Mouse (Mus musculus) mouse embryonic stem cell (cell line): ENCODE results near the gene Aspscr1.

ENCODE experiments used
- in situ Hi-C, 2 experiments: fragments of 300-500 bp; cut with MboI; formaldehyde crosslinking; loops; 1 replicate in 1 of 2; 3 replicates in 1 of 2; pipeline ENCODE4 v1.14.3; 2019 to 2020; ENCODE audit warnings: low sequenced_read_pairs in 2 of 2, low pct_unique_long_range_greater_than_20kb in 1 of 2, mixed read lengths in 1 of 2; ENCODE audit not compliant: unreplicated experiment in 1 of 2

Gene Aspscr1

GRCm38 (mm10) chr11:120722761-120723382, 50.1 kb downstream of the Aspscr1 start:
- in situ Hi-C loops, result loop anchor here in 1 of 2 experiments (10.0 kb wide), 2 partner anchors 182 to 312 kb away; partner anchors contain the start of gene Cd7

GRCm38 (mm10) chr11:120723509-120723908, 50.7 kb downstream of the Aspscr1 start:
- in situ Hi-C loops, result loop anchor here in 1 of 2 experiments (10.0 kb wide), 2 partner anchors 181 to 311 kb away; partner anchors contain the start of gene Cd7

DNA sequence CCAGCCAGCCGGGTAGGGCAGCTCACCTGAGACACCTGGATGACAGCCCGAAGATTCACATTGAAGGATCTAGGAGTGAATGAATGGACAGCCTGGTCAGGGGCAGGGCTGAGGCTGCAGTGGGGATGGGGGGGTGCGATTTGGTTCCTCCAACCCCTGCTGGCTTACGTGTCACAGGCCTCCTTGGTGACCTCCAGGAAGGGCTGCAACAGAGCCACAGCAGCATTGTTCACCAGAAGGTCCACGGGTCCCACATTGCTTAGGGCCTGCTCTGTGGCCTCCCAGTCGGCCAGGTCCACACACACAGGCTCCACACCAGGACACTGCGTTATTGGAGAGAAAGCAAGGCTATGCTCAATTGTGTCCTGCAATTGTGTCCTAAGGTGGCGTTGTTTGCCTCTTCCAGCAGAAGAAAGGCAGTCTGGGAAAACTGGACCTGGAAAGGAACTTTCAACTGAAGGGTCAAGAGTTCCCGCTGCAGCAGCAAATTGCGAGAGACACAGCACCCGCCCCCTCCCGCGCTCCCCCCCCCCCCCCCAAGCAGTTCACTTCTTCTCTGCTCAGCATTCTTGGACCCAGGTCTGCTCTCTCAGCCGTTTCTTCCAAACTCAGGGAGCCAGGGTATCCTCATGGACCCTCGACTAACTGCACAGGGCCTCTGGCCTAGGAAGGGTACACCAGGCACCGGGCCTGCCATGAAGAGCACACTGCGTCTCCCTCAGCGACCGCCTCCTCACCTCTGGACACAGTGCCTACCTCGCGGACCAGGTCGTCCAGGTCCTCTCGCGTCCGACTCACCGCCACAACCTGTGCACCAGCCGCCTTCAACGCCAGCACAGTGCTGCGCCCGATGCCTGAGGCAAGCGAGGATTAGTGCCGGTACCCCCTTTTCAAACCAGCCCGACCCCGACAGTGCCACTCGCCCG, 53.7 kb downstream of the Aspscr1 start:
- in situ Hi-C loops, result loop anchor here (5.0 to 10.0 kb wide), 4 partner anchors 41 to 308 kb away; partner anchors contain the start of gene Cd7 (in 1 of the 2)

- in situ Hi-C loops, result loop anchor here (5.0 to 10.0 kb wide), 4 partner anchors 40 to 308 kb away; partner anchors contain the start of gene Cd7 (in 1 of the 2)
These were observed 54.4 kb downstream of the Aspscr1 start, which contains the start of gene Dcxr for GRCm38 (mm10) chr11:120727169-120727527. Dcxr (minus strand) TSS chr11:120727281.

- in situ Hi-C loops, result loop anchor here (5.0 to 10.0 kb wide), 4 partner anchors 40 to 307 kb away; partner anchors contain the start of gene Cd7 (in 1 of the 2)
These were observed 54.8 kb downstream of the Aspscr1 start for GRCm38 (mm10) chr11:120727564-120727963.

DNA sequence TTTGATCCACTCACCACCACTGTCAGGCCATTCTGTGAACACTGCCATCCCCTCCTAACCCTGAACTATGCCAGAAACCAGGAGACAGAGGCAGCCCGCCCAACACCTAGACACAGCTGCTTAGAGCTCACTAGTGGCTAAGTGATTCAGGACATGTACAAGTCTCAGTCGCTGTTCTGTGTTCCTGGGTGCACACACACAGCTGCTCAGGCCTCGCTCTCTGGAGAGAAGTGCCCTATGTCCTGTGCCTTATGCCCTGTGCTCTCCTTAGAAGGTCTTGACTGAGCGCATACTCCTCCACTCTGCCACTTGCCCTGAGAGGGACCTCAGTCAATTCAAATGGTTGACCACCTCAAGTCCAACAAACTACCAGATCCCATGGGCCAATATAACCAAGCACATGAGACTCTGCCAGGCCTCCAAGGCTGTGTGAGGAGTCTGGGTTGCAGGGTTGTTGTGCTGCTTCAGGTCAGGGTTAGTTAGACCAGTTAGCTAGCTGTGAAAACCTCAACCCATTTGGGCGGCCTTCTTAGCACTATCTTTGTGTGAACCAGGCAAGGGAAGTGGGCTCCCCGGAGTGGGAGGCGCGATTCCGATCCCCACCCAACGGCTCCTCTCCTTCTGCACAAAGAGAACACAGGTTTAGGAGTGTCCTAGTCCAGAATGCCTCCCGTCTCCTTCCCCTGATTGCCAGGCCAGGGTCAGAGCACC, 55.9 kb downstream of the Aspscr1 start:
- in situ Hi-C loops, result loop anchor here (5.0 to 10.0 kb wide), 4 partner anchors 39 to 306 kb away; partner anchors contain the start of gene Cd7 (in 1 of the 2)

- in situ Hi-C loops, result loop anchor here (5.0 to 10.0 kb wide), 4 partner anchors 38 to 305 kb away; partner anchors contain the start of gene Cd7 (in 1 of the 2)
These were observed 56.8 kb downstream of the Aspscr1 start for GRCm38 (mm10) chr11:120729432-120730050.

GRCm38 (mm10) chr11:120730331-120730870, 57.6 kb downstream of the Aspscr1 start:
- in situ Hi-C loops, result no loop called here

DNA sequence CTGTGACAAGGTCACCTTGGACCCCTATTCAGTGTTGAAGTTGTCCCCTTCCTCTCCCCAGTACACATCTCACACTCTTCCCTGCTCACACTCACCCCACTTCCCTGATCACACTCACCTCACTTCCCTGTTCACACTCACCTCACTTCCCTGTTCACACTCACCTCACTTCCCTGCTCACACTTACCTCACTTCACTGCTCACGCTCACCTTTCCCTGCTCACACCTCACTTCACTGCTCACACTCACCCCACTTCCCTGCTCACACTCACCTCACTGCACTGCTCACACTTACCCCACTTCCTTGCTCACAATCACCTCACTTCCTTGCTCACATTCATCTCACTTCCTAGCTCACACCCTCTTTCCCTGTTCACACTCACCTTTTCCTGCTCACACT, 58.6 kb downstream of the Aspscr1 start:
- in situ Hi-C loops, result no loop called here

- in situ Hi-C loops, result no loop called here
These were observed 59.3 kb downstream of the Aspscr1 start, which contains the start of gene Cbr2 for GRCm38 (mm10) chr11:120731858-120732680. Cbr2 (minus strand) TSS chr11:120732114.

DNA sequence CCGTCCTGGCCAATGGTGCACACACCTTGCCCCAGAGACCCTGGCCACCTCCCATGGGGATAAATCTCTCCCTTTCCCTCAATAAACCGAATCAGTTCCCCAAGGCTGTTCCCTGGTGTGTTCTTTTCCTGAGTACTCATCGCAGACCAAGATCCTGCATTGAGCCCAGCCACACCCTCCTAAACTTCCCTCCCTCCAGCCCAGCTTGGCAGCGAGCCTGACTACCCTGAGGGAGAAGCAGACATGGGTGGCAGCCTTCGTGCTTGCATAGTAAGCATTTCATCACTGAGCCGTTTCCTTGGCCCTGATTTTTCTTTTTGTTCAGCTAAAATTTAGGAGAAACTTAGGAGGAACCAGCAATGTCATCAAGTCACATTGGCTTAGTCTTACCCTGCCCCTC, 60.7 kb downstream of the Aspscr1 start:
- in situ Hi-C loops, result no loop called here

GRCm38 (mm10) chr11:120736424-120736823, 63.7 kb downstream of the Aspscr1 start:
- in situ Hi-C loops, result no loop called here

GRCm38 (mm10) chr11:120740981-120741380, 68.2 kb downstream of the Aspscr1 start:
- in situ Hi-C loops, result no loop called here

DNA sequence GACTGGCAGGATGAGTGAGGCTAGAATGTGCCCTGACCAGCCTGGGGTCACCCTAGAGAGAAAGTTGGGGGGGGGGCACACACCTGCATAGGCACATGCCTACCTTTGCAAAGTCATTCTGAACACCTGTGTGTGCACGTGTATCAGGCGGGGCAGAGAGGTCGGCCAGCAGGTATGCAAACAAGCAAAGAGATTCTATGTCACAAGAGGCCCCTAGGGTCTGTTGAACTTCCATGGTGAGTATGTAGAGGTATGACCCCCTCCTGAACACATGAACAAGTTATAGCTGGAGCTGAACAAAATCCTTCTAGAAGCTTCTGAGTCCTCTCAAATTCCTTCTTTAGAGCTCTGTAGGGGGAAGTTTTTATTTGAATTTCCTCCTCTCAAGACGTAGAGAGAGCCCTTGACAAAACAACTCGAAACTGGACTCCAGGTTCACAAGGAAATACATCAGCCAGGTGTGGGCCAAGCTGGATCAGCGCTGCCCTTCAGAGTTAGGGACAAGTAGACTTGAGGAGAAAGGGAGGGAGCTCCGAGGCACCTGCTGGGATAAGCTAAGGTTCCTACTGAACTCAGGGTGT, 71.4 kb downstream of the Aspscr1 start:
- in situ Hi-C loops, result no loop called here

GRCm38 (mm10) chr11:120747974-120748373, 75.2 kb downstream of the Aspscr1 start:
- in situ Hi-C loops, result no loop called here

- in situ Hi-C loops, result no loop called here
These were observed 76.7 kb downstream of the Aspscr1 start for GRCm38 (mm10) chr11:120749430-120749829.

DNA sequence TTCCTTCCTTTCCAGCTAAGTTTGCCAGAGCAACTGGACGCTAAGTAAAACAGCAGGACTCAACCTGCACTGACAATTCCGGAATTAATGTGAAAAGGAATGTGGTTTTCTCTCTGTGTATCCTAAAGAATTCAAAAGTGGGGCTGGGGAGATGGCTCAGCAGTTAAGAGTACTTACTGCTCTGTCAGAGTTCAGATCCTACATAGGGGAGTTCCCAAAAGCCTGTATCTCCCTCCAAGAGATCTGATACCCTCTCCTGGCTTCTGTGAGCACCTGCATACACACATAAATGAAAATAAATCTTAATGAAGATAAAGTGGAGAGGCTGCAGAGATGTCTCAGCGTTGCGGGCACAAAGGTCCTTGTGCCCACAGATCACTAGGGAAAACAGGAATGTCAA, 78.8 kb downstream of the Aspscr1 start:
- in situ Hi-C loops, result no loop called here
